Mouse (Mus musculus): ENCODE measurements around the gene Slc35e3. TPM values are rescaled to one million over a fixed set of nuclear protein-coding genes. Genes with fewer than 3 reads are reported as not detected.
A peak's percentile ranks its signal among the peaks of the same experiment; 100 is the strongest.
"Not testable (repeated sequence)": the region's sequence is repeated elsewhere in the genome, so short reads cannot be mapped to it uniquely, and the experiment has no call there.

The Slc35e3 gene
- polyA plus RNA-seq, 1 experiment from 2014 or later, result 34.0 TPM

DNA sequence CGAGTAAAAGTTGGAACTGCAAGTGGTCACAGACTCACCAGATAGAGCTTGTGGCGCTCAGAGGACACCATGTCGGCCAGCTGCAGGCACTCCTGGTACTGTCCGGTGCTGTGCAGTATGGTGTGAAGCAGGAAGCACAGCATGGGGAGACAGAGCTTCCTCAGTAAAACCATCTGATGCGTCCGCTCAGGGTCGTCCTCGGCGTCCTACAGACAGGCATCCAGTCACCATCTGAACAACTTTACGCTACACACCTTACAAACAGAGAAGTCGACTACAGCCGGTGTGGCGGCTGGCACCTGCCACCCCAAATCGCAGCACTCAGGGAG, 5.1 kb upstream of the Slc35e3 start:
- WGBS, result 97% methylated on average over 14 of the region's 14 CpGs
- no peak overlapping the region for H3K27ac ChIP-seq
- no peaks in the 10 kb centered on the region for H3K4me1 ChIP-seq
- no peak overlapping the region for H3K9ac ChIP-seq
- H3K4me3 ChIP-seq, result no peak overlapping the region
- peaks cover 78% of the 10 kb centered on the region for H3K36me3 ChIP-seq
- no peak overlapping the region for H3K4me2 ChIP-seq
- no peak for ATAC-seq (ENCODE audit: insufficient number of reproducible peaks, insufficient read depth, low FRiP score, low TSS enrichment, low read depth)
- no peaks in the 10 kb centered on the region for H3K27me3 ChIP-seq
- no peaks in the 10 kb centered on the region for H3K9me3 ChIP-seq

- Histone ChIP-seq H3K36me3 (peaks cover 72% of the 10 kb centered on the region), H3K4me2 (no peak overlapping the region), H3K4me3 (no peak overlapping the region), H3K4me1 (no peaks in the 10 kb centered on the region), H3K9ac (no peak overlapping the region), H3K27ac (no peak overlapping the region), H3K27me3 (no peaks in the 10 kb centered on the region), H3K9me3 (no peaks in the 10 kb centered on the region)
- no peak for ATAC-seq (ENCODE audit: insufficient number of reproducible peaks, insufficient read depth, low FRiP score, low TSS enrichment, low read depth)
- 92% methylated on average over 5 of the region's 5 CpGs for WGBS
Observed at GRCm38 (mm10) chr10:117750529-117751281, 4.5 kb upstream of the Slc35e3 start.

- Histone ChIP-seq H3K27ac (no peak overlapping the region), H3K36me3 (peaks cover 64% of the 10 kb centered on the region)
Observed at GRCm38 (mm10) chr10:117749787-117750343, 3.7 kb upstream of the Slc35e3 start.

GRCm38 (mm10) chr10:117749050-117749686, 3.0 kb upstream of the Slc35e3 start:
- Histone ChIP-seq H3K27me3 (no peaks in the 10 kb centered on the region), H3K4me3 (no peak overlapping the region), H3K4me2 (no peak overlapping the region), H3K27ac (no peak overlapping the region), H3K4me1 (peaks cover 13% of the 10 kb centered on the region), H3K9ac (no peak overlapping the region), H3K9me3 (no peaks in the 10 kb centered on the region), H3K36me3 (peaks cover 57% of the 10 kb centered on the region)
- no peak for ATAC-seq (ENCODE audit: insufficient number of reproducible peaks, insufficient read depth, low FRiP score, low TSS enrichment, low read depth)
- WGBS, result 89% methylated on average over 10 of the region's 10 CpGs

More at GRCm38 (mm10) chr10:117749787-117750343, 3.7 kb upstream of the Slc35e3 start:
- Histone ChIP-seq H3K4me1 (peaks cover 6% of the 10 kb centered on the region), H3K4me3 (no peak overlapping the region), H3K27me3 (no peaks in the 10 kb centered on the region), H3K4me2 (no peak overlapping the region), H3K9me3 (no peaks in the 10 kb centered on the region), H3K9ac (no peak overlapping the region)
- ATAC-seq (ENCODE audit: insufficient number of reproducible peaks, insufficient read depth, low FRiP score, low TSS enrichment, low read depth), result no peak
- WGBS, result 94% methylated on average over 14 of the region's 14 CpGs

GRCm38 (mm10) chr10:117748276-117749049, 2.3 kb upstream of the Slc35e3 start:
- H3K36me3 ChIP-seq, result peaks cover 55% of the 10 kb centered on the region
- no peak overlapping the region; the same call in 1 of the 2 replicates for H3K27ac ChIP-seq
- ATAC-seq (ENCODE audit: insufficient number of reproducible peaks, insufficient read depth, low FRiP score, low TSS enrichment, low read depth), result no peak
- H3K4me2 ChIP-seq, result no peak overlapping the region
- H3K4me3 ChIP-seq, result no peak overlapping the region
- H3K9ac ChIP-seq, result peak overlapping the region; percentile 11; the same call in 1 of the 2 replicates
- H3K4me1 ChIP-seq, result peaks cover 20% of the 10 kb centered on the region
- no peaks in the 10 kb centered on the region for H3K9me3 ChIP-seq
- H3K27me3 ChIP-seq, result no peaks in the 10 kb centered on the region
- WGBS, result 79% methylated on average over 10 of the region's 10 CpGs

GRCm38 (mm10) chr10:117747711-117748110, 1.5 kb upstream of the Slc35e3 start:
- WGBS, result 77% methylated on average over 7 of the region's 7 CpGs
- Histone ChIP-seq H3K4me1 (peaks cover 21% of the 10 kb centered on the region), H3K27me3 (no peaks in the 10 kb centered on the region), H3K4me2 (no peak overlapping the region), H3K27ac (no peak overlapping the region), H3K9ac (no peak overlapping the region), H3K9me3 (no peaks in the 10 kb centered on the region), H3K4me3 (no peak overlapping the region), H3K36me3 (peaks cover 49% of the 10 kb centered on the region)
- no peak for ATAC-seq (ENCODE audit: insufficient number of reproducible peaks, insufficient read depth, low FRiP score, low TSS enrichment, low read depth)

DNA sequence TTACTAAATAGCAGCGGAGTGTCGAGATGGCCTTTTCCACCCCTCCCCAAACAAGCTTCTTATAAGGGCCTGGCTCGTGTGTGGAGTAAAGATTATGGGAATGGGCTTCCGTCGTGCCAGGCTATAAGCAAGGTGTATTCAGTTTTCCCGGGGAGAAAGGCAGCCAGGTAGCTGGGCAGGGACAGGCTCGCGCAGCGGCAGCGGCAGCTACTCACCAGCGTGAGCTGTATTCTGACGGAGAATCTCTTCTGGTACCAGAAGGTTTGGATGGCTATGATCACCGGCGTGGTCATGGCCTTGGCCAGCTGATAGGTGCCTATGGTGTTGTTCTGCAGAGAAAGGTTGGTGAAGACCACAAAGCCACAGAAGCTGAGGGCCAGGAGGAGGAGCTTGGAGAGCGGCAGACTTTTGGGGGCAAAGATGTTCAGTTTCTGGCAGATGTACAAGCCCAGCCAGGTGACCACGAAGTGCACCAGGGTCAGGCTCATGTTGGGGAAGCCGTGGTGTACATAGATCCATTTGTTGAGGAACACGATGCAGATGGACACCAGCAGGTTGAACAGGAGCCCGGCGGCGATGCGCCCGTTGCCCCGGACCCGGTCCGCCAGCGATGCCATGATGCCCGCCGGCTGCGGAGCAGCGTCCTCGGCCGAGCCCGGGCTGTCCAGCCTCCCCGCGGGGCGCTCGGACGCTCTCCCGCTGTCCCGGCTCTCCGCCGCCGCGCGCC, 432 bp downstream of the Slc35e3 start:
- Histone ChIP-seq H3K27ac (peak overlapping the region; percentile 66; the same call in 1 of the 2 replicates), H3K4me3 (peak overlapping the region; percentile 60), H3K4me1 (peaks cover 31% of the 10 kb centered on the region), H3K36me3 (peaks cover 29% of the 10 kb centered on the region), H3K4me2 (peak overlapping the region; percentile 79), H3K9ac (peak overlapping the region; percentile 77)
- 1% methylated on average over 25 of the region's 46 CpGs for WGBS
- not testable (repeated sequence) for H3K9me3 ChIP-seq, H3K27me3 ChIP-seq
- ATAC-seq (ENCODE audit: insufficient number of reproducible peaks, insufficient read depth, low FRiP score, low TSS enrichment, low read depth), result peak; percentile 16; the same call in 1 of the 2 replicates

DNA sequence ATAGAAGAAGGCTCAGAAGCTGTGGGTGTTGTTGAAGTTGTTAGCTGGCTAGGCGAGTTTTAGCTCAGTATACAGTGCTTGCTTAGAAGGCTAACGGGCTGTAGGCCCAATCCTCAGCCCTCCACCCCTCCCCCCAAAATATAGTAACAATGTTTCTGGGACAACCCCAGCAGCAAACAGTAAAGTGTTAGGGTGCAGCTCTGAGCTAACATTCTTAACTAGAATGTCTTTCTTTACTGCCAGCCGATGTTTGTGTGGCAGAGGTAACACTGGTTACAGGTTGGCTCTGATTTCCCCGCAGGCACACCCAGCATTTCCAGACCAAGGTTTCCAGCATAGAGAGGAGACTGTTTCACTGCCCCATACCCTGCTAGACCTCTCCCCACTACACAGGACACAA, 2.2 kb downstream of the Slc35e3 start:
- H3K4me1 ChIP-seq, result peaks cover 31% of the 10 kb centered on the region
- peak overlapping the region; percentile 77; the same call in 1 of the 2 replicates for H3K9ac ChIP-seq
- H3K27ac ChIP-seq, result peak overlapping the region; percentile 72
- no peaks in the 10 kb centered on the region for H3K27me3 ChIP-seq
- H3K36me3 ChIP-seq, result peaks cover 29% of the 10 kb centered on the region
- H3K4me3 ChIP-seq, result peak overlapping the region; percentile 60
- ATAC-seq (ENCODE audit: insufficient number of reproducible peaks, insufficient read depth, low FRiP score, low TSS enrichment, low read depth), result no peak
- H3K4me2 ChIP-seq, result peak overlapping the region; percentile 79
- WGBS, result 77% methylated on average over 4 of the region's 4 CpGs
- no peaks in the 10 kb centered on the region for H3K9me3 ChIP-seq

- no peak overlapping the region; the same call in 1 of the 2 replicates for H3K4me3 ChIP-seq
- no peak overlapping the region for H3K9ac ChIP-seq
- H3K4me2 ChIP-seq, result peak overlapping the region; percentile 79
Observed at GRCm38 (mm10) chr10:117743182-117743581, 3.0 kb downstream of the Slc35e3 start.

DNA sequence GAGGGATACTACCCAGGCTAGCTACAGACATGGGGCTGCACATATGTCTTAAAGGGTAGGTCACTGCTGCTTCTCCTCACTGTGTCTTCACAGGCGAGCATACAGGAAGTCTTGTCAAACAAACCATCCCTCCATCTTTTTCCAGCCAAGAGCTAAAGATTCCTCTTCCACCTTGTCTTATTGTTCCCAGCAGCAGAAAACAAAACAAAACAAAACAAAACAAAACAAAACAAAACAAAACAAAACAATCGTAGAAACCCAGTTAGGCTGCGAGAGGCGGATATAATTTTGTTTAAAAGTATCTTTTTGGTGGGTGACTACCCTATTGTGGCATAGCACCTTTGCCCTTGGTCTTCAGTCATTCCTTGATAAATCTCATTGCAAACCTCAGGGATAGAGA, 3.5 kb downstream of the Slc35e3 start:
- WGBS, result 90% methylated on average over 4 of the region's 4 CpGs
- Histone ChIP-seq H3K9me3 (no peaks in the 10 kb centered on the region), H3K4me3 (no peak overlapping the region), H3K9ac (no peak overlapping the region), H3K27ac (peak overlapping the region; percentile 91; the same call in 1 of the 2 replicates), H3K27me3 (no peaks in the 10 kb centered on the region), H3K4me1 (peaks cover 31% of the 10 kb centered on the region), H3K4me2 (no peak overlapping the region), H3K36me3 (peaks cover 28% of the 10 kb centered on the region)
- no peak for ATAC-seq (ENCODE audit: insufficient number of reproducible peaks, insufficient read depth, low FRiP score, low TSS enrichment, low read depth)

More at GRCm38 (mm10) chr10:117743182-117743581, 3.0 kb downstream of the Slc35e3 start:
- WGBS, result 90% methylated on average over 2 of the region's 2 CpGs
- ATAC-seq (ENCODE audit: insufficient number of reproducible peaks, insufficient read depth, low FRiP score, low TSS enrichment, low read depth), result no peak
- no peaks in the 10 kb centered on the region for H3K9me3 ChIP-seq
- H3K27me3 ChIP-seq, result no peaks in the 10 kb centered on the region
- H3K36me3 ChIP-seq, result peaks cover 29% of the 10 kb centered on the region
- H3K27ac ChIP-seq, result peak overlapping the region; percentile 72; the same call in 1 of the 2 replicates
- peaks cover 31% of the 10 kb centered on the region for H3K4me1 ChIP-seq

Measured in embryonic facial prominence, embryonic 13.5 days (tissue).